Mouse (Mus musculus) urinary bladder, postnatal 10 days (tissue): ENCODE results near the gene Cfd.

Experiments used
- DNase-seq: peaks from one replicate; pipeline ENCODE4 v3.0.0; 2022; ENCODE audit warnings: low spot score

Gene Cfd

DNA sequence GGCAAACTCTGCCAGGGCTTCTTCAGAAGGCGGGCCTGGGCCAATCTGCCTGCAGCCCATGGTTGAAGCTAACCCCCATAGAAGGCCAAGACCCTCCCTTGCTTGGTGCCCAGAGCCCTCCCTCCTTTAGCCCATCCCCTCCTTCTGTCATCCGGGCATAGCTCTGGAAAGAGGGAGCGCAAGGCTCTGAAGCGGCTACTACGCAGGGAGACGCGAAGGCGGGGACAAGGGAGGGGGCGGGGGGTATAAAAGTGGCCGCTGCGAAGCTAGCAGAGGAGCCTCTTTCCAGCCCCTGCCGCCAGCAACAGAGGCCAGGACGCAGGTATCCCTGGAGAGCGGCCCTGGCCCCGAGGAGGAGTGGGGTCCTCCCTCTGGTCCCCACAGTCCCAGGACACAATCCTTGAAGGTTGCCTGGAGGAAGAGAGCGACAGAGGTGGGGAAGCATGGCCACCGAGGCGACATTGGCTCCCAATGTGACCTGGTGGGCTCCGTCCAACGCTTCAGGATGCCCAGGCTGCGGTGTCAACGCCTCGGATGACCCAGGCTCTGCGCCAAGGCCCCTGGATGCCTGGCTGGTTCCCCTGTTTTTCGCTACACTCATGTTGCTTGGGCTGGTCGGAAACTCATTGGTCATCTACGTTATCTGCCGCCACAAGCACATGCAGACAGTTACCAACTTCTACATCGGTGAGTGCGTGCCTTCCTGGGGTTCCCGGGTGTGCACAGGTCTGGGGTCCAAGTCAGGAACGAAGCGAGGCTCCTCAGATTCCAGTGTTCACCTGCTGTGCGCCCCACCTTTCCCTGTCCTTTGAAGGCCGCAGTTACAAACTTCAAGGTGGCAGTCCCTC is 27.8 kb downstream of the Cfd start:
- no peak for DNase-seq

DNA sequence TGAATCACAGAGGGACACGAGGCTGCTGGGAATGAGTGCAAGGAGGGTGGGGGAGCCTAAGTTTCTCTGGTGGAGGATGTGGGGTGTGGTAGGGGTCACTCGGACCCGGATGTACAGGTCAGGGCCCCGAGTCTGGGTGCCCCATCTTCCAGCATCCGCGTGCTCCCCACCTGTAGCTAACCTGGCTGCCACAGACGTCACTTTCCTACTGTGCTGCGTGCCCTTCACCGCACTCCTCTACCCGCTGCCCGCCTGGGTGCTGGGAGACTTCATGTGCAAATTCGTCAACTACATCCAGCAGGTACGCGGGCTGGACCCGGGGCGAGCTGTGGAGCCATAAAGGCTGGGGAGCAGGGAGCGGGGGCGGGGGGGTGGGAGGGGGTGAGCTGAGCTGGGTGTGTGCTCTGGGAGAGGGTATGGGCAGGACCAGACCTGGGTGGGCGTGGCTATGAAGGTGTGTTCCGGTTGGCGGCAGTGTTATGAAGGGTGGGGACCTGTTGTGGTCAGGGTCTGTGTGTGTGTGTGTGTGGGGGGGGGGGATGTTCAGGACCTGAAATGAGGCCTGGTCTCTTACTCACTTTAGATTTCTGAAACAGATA is 28.7 kb downstream of the Cfd start:
- DNase-seq, result no peak

DNA sequence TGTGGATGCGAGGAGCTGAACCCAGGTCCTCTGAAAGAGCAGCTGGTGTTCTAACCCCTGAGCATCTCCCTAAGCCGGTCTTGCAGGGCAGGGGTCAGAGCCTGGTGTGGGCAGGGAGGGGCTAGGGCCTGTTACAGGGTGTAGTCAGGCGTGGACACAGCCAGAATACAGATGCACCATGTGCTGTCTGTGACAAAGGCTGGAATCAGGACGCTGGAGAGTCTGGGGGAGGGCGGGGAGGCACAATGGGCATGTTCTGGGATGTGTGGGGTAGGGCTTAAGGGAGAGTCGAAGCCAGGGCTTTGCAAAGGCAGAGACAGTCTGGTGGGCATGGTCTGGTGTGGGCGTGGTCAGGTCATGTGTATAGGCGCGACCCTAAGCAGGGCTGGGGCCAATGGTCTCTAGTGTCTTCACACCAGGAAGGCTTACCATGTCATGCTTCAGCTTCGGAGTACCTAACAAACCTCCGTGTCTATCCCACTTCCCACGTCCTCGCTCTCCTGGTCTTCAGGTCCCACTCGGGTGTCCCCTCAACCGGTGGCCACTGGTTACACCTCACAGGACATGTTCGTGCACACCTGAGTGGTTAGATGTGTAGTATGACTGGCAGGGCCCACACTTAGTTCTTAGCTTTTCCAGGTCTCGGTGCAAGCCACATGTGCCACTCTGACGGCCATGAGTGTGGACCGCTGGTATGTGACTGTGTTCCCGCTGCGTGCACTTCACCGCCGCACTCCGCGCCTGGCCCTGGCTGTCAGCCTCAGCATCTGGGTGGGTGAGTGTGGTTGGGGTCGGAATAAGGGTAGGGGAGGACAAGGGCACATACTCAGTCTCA is 29.6 kb downstream of the Cfd start:
- no peak for DNase-seq

DNA sequence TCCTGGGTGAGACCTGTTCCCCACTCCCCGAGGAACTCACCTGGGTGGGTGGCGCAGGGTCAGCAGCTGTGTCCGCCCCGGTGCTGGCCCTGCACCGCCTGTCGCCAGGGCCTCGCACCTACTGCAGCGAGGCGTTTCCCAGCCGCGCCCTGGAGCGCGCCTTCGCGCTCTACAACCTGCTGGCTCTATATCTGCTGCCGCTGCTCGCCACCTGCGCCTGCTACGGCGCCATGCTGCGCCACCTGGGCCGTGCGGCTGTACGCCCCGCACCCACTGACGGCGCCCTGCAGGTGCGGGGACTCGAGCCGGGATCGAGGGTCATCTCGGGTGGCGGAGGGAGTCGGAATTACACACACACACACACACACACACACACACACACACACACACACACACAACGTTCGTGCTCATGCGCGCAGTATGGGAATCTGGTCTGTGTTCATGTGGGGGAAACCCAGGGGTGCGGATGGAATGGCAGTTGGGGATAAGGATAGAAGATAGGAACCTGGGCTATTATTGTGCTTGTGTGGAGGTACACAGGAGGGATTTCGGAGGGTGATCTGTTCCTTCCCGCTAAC is 30.4 kb downstream of the Cfd start, which contains the start of gene R3hdm4:
Gene R3hdm4 (minus strand): TSS at position 251 of the 578 bp plus-strand sequence.
- DNase-seq, result no peak

DNA sequence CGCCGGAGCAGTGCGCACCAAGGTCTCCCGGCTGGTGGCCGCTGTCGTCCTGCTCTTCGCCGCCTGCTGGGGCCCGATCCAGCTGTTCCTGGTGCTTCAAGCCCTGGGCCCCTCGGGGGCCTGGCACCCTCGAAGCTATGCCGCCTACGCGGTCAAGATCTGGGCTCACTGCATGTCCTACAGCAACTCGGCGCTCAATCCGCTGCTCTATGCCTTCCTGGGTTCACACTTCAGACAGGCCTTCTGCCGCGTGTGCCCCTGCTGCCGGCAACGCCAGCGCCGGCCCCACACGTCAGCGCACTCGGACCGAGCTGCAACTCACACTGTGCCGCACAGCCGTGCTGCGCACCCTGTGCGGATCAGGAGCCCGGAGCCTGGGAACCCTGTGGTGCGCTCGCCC is 30.9 kb downstream of the Cfd start:
- no peak for DNase-seq

DNA sequence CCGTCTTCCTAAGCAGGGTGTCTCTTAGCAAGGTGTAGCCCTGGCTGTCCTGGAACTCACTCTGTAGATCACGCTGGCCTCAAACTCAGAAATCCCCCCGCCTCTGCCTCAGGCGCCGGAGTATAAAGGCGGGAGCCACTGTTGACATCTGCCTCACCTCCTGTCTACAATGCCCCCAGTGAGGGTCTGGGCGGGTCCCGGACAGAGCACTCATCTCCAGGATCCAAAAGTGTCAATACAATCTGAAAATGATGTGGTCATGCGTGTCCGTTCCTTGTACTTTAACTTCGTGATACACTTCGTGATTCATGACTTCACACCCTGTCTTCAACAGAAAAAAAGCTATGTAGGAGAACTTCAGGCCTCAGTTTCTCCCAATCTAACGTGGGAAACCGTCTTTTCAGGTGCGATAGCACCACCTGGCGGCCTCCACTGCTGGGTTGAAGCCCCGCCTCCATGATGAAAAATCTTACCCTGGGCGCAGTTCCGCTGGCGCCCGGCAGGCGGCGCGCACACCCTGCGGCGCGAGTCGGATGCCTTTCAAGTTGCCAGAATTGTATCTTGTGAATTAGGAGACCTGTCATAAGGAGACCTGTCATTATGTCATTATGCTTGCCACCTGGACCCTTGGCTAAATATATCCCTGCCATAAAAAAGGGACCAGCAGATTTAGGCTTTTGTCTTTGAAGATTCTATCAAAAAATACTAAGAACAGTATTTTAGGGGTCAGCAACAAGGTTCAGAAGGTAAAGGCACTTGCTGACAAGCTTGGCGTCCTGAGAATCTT is 34.5 kb downstream of the Cfd start:
- DNase-seq, result peak; percentile 68

DNA sequence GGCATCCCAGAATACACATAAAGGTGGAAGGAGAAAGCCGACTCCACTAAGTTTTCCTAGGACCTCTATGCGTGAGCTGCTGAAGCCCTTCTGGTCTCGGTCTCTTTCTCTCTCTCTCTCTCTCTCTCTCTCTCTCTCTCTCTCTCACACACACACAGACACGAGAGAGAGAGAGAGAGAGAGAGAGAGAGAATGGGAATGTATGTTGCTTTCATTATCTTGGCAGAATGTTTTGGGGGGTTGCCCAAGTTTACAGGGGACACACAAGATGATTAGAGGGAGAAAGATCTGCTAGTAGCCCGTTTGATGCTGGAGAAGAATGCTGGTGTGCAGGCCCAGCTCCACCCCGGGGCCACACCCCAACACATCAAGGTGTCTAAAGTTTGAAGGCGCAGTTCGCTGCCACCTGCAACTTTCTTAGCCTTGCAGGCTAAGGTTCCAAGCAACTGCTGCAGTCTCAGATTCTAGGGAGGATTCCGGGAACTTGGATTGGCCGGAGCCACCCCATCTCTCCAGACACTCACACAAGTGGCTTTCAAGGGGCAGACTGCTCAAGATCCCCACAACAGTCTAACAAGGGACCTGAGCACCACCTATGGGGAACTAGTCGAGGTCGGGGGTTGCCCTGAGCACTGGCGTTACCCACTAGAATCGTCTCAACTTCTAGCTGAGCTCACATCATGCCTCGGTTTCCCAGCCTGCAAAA is 35.3 kb downstream of the Cfd start:
- no peak for DNase-seq

DNA sequence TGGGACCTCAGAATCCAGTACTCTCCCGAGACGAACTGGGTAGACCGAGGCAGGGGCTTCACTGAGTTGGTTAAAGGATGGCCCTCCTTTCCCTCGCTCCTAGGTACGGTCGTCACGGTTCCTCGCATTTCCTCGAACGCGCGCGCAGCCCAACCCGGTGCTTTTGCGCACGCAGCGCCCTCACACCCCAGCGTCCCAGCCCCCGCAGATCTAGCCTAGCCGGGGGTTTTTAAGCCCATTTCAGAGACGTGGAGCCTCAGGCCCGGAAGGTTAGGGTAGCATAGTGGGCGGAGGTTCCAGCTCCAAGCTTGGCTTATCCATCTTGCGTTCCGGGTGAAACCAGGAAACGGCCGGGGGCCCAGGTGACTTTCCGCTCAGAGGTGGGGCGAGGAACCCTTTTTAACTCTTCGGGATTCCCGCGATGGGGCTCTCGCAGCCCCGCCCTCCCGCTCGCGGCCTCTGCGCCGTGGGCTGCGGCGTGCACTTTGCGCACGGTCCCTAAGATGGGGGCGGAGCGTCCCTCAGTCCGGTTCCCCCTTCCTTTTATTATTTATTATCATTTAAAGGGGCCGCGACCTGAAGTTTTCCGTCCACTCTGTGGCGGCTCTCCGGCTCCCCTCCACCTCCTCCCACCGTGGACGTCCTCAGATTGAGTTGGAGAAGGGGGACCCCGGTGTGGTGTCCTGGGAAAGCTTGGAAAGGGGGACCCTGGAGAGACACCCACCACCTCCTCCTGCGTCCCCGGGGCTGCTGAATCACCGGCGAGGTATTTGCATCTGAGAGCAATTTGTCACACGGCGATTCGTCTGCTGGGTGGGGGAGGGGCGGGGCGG is 36.1 kb downstream of the Cfd start, which contains the start of gene Arid3a:
Gene Arid3a (plus strand): TSS at position 553 of the 833 bp plus-strand sequence.
- peak; percentile 54 for DNase-seq

DNA sequence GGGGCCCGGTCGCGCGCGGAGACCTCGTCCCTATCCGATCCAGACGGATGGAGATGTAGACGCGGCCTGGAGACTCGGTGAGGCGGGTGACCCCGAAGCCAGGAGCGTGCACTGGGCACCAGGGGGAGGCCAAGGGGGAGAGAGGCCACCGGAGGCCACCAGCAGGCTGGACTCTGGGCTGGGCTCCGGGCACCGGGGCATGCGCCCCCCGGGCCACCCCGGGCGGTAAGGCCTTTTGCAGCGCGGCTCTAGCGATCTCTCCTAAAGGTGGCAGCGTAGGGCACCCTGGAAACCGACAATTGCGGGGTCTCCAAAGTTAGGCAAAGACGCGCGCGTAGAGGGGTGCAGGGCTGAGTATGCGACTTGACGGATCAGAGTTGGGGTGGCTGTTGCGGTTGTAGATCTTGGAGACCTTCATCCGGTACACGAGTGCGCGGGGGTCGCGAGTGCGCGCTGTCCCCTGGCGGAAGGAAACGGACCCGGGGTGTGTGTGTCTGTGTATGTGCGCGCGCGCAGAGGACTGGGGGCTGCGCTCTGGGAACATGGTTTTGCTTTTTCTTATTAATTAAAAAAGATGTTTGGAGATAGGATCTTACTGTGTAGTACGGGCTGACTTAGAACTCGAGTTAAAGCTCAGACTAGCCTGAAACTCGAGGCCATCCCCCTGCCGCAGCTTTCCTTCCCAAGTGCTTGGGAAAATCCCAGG is 36.8 kb downstream of the Cfd start:
- no peak for DNase-seq

DNA sequence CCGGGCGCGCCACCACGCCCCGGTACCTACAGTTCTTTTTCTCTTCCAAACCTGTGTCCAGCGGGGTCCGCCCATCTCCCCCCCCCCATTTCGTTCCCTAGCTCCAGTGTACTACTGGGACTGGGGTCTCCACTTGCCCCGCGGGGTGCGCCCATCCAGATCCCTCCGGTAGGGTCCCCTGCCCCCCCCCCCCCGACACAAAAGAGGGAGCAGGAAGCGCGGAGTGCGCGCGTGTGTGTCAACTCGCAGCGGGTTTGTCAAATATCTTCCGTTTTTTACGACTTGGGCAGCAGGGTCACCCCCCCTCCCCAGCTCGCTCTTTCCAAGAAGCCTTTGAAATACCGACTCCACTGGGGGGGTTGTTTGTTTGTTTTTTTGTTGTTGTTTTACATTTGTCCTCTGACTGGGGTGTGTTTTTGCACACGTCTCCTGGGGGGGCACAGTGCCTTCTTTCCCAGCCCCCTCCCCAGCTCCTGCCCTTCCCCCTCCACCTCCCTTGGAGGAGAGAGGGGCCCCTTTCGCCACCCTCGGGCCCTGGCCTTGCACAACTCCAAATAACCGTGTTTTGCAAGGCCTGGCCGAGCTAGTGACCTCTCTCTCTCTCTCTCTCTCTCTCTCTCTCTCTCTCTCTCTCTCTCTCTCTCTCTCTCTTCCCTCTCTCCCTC is 37.5 kb downstream of the Cfd start:
- no peak for DNase-seq

DNA sequence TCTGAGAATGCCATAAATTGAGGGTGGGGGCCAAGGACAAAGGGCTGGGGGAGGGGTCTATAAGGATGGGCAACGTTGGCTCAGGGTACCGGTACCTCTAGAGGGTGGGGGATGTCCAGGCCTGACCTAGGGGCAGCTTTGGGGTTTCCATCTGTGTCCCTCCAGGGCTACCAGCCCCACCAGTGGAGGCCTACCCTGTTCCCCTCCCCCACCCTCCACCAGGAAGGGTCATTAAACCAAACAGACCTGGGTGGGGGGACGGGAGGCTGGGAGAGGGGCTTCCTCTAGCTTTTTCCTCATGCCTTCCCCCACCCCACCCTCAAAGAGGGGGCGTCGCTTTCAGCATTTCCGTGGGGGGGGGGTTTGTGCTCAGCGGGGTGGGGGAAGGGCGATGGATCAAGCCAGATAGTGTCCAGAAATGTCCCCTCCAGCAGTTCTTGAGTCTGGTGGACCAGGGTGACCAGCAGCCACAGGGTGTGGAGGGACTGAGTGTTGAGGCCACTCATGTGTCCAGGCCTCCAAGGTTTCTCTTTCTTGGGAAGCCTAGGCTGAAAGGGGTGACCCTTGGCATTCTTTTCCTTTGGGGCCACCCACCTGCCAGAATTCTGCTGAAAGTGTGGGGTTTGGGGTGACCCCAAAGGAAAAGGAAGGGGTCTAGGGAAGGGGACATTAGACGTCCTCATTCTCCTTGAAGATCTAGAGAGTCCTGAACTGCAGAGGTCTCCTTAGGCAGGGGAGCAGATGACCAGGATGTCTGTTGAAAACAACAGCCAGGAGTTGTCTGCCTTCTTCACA is 38.5 kb downstream of the Cfd start:
- DNase-seq, result no peak

DNA sequence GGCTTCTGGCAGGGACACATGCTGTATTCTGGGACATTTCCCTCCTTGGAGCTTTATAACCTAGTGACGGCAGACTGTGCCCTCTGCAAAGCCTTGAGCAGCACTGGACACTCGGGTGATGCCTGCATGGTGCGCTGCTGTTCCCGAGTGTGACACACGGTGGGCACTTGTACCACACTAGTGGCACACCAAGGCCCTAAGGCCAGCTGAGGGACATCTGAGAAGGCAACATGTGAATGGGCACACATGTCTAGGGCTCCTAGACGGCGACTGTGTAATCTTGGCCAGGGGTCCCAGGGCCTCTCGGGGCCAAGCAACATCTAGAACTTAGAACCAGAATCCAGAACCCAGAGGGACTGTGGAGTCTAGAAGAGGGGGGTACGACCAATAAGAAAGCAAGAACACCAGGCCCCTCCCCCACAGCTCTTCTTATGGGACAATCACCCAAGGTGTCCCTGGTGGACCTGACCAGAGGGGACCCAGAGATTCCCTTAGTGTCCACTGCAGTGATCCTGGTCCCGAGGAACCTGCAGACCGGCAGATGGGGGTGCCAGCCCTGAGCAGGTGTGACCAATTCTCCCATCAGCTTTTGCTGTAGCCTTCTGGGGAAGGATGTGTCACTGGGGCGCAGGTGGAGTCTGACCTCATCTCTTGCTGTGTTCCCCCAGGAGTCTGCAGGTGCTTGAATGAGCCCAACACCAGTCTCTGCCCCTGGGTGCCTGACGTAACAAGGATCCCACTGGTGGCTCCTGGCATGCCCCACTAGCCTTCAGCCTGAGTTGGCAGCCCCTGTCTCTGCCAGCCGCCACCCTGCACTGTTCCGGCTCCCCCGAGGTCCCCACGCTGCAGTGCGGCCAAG is 39.5 kb downstream of the Cfd start:
- DNase-seq, result no peak

DNA sequence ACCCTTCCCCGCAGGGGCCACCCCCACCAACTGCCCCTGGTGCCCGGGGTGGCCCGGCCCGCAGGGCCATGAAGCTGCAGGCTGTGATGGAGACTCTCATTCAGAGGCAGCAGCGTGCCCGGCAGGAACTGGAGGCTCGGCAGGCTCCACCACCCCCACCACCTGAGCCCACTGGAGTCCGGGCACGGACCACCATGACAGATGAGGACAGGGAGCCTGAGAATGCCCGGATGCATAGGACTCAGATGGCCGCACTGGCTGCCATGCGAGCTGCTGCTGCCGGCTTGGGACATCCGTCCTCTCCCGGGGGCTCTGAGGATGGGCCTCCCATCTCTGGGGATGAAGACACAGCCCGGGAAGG is 40.2 kb downstream of the Cfd start:
- DNase-seq, result no peak

DNA sequence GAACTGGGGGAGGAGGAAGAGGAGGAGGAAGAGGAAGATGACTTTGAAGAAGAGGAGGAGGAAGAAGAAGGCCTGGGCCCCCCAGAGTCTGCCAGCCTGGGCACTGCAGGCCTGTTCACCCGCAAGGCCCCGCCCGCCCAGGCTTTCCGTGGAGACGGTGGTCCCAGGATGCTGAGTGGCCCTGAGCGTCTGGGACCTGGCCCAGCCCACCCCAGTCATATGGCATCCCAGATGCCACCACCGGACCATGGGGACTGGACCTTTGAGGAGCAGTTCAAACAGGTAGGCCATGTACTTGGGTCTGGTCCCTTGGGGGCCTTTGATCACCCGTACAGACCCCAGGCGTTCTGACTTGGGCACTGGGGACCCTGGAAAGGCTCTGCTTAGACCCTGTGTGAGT is 41.1 kb downstream of the Cfd start:
- no peak for DNase-seq

DNA sequence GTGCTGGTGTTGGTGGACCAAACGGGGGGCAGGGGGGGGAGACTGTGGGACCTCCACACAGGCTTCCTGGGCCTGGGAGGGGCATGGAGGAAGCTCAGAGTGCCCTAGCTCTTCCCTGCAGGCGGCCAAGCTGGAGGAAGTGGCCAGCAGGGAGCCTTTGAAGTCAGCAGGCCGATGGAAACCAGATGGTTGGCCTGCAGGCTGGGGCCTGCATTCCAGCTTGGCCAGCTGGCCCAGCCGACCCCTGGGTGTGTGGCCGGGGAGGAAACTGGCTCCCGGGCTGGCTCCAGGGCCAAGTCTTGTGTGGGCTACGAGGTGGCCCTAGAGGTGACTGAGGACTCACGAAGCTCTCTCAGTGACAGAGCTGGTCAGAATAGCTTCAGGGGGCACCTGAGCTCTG is 42.1 kb downstream of the Cfd start:
- no peak for DNase-seq

DNA sequence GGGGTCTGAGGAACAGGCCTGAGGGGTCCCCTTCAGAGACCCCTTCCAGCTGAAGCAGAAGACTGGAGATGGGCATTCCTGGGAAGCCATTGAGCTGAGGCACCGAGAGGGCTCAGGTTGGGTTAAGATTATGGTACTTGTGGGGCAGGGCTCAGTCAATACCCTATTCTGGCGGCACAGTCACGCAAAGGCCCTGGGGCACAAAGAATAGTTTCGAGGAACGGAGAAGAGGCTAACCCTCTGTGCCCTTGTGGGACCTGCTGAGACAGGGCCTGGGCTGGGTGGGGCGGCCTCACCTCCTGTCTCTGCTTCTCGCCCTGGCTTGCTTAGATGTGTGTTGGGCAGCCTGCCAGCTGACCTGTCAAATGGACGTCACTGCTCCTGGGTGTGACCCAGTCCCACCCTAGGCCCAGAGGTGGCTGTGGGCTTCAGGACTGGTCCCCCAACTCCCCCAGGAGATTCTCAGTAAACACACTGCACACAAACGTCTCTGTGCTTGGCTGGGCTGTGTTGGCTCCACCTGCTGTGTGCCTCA is 42.6 kb downstream of the Cfd start:
- DNase-seq, result no peak

DNA sequence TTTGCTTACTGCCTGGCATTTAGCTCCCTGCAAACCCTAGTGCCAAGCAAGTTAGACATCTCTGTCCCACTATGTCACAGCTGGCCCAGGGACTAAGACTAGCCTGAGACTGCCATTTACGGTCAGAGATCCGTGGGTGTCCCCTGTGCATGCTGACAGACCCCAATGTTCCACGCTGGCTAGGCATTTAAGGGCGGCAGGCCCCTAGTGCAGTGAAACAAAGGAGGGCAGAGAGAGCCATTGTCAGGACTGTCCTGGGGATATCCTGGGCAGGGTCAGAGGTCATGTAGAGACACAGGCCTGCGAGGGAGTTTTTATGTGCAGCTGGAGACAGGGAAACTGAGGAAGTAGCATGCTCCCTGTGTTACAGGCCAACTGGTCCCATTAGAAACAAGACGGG is 43.2 kb downstream of the Cfd start:
- no peak for DNase-seq
